16 mouse cellular contexts compared by ENCODE assay signal in genomic region chr8:128561016-128561415, GRCm38 (mm10).
"Had no signal": no experiment of that assay in that cellular context is flagged by ENCODE, and none has a peak within 500 bp of the region (broad histone marks: within the 10 kb centered on the region; RNA-seq: fewer than 3 reads in every experiment).

No protein-coding gene starts in this region.

- DNase-seq: retina, postnatal 1 day; right cerebral cortex, adult 18-20 months; right cerebral cortex, postnatal 14 days; right cerebral cortex, postnatal 25 days; right cerebral cortex, postnatal 4 days; spleen, adult 18-20 months; thymus, adult 18-20 months; thymus, adult 2 months; thymus, postnatal 14 days; thymus, postnatal 25 days; thymus, postnatal 36 days; thymus, postnatal 4 days had no signal

- H3K9me3 ChIP-seq: neural tube, embryonic 13.5 days; neural tube, embryonic 15.5 days; stomach, embryonic 15.5 days had no signal

- H3K27ac ChIP-seq: neural tube, embryonic 13.5 days; neural tube, embryonic 15.5 days; stomach, embryonic 15.5 days; stomach, postnatal 0 days had no signal

- H3K27me3 ChIP-seq: neural tube, embryonic 13.5 days; neural tube, embryonic 15.5 days; stomach, embryonic 15.5 days had no signal

- H3K4me3 ChIP-seq: neural tube, embryonic 13.5 days; neural tube, embryonic 15.5 days; stomach, embryonic 15.5 days had no signal

- H3K36me3 ChIP-seq: neural tube, embryonic 13.5 days; neural tube, embryonic 15.5 days; stomach, embryonic 15.5 days had no signal

- H3K9ac ChIP-seq: neural tube, embryonic 13.5 days; neural tube, embryonic 15.5 days; stomach, embryonic 15.5 days had no signal

- H3K4me1 ChIP-seq: stomach, embryonic 15.5 days had no signal

- H3K4me2 ChIP-seq: neural tube, embryonic 13.5 days; neural tube, embryonic 15.5 days; stomach, embryonic 15.5 days had no signal
